Mouse (Mus musculus) G1E (cell line): ENCODE data around the gene Mrpl51.

Experiments used
- CTCF ChIP-seq: IDR thresholded peaks from 2 replicates; pipeline ENCODE4 v1.5.1; 2012; ENCODE audit warnings: low read depth, low read length, inconsistent platforms, mixed read lengths
- GATA1 ChIP-seq: IDR thresholded peaks from 2 replicates; pipeline ENCODE4 v1.6.1; 2012; ENCODE audit warnings: borderline replicate concordance, low read length, inconsistent platforms, mixed read lengths
- POLR2AphosphoS5 ChIP-seq: IDR thresholded peaks from 2 replicates; pipeline ENCODE4 v1.6.1; 2012; ENCODE audit warnings: low read depth, low read length, inconsistent platforms; ENCODE audit not compliant: insufficient replicate concordance
- TAL1 ChIP-seq: conservative IDR thresholded peaks from 2 replicates; pipeline ENCODE4 v1.6.1; 2012; ENCODE audit warnings: low read depth, low read length, inconsistent platforms, mixed read lengths

GRCm38 (mm10) chr6:125179601-125180000 is 12.0 kb upstream of the Mrpl51 start:
- no peak for TF ChIP-seq CTCF
- TF ChIP-seq TAL1: no peak
- no peak for TF ChIP-seq GATA1
- no peak for TF ChIP-seq POLR2AphosphoS5
